ENCODE assay signal across 18 mouse cellular contexts in genomic region chr6:17409703-17410408, GRCm38 (mm10). TPM values are rescaled to one million over a fixed set of nuclear protein-coding genes. Genes with fewer than 3 reads are reported as not detected.
DNase-seq lines count a peak whose midpoint lies in the region; ATAC-seq and TF ChIP-seq lines count a peak whose summit lies in the region.
"Had no signal": no experiment of that assay in that cellular context is flagged by ENCODE, and none has a peak within 500 bp of the region (broad histone marks: within the 10 kb centered on the region; RNA-seq: fewer than 3 reads in every experiment).

No protein-coding gene starts in this region.

- no peak overlapping the region for H3K4me3 ChIP-seq in lung, postnatal 0 days (ENCODE audit: low read depth, low read length)
- no peak overlapping the region for H3K4me3 ChIP-seq in lung, adult 2 months (replicated peaks; ENCODE audit: extremely low read depth, low read depth, low read length)
- no peak overlapping the region for H3K4me3 ChIP-seq in liver, postnatal 0 days (ENCODE audit: low read depth, low read length)
- no peak overlapping the region for H3K4me3 ChIP-seq in gastrocnemius, adult 2 months
- H3K4me3 ChIP-seq: forebrain, embryonic 15.5 days; hindbrain, embryonic 15.5 days; limb, embryonic 15.5 days; midbrain, embryonic 10.5 days had no signal

- TF ChIP-seq EP300 in lung, postnatal 0 days (IDR thresholded peaks at IDR 0.05) = peak; percentile 59; the same call in 1 of the 2 replicates
- TF ChIP-seq EP300 in liver, postnatal 0 days (IDR thresholded peaks at IDR 0.05; ENCODE audit: low read depth) = no peak

- ATAC-seq in lung, postnatal 0 days = peak; percentile 89
- ATAC-seq in liver, postnatal 0 days = peak; percentile 80
- ATAC-seq: forebrain, embryonic 15.5 days had no signal

- no peaks in the 10 kb centered on the region for H3K4me1 ChIP-seq in lung, postnatal 0 days (ENCODE audit: insufficient read depth, low read depth, low read length)
- H3K4me1 ChIP-seq in lung, adult 2 months (ENCODE audit: control insufficient read depth, insufficient read depth, low read length) = no peaks in the 10 kb centered on the region
- 0 out of 2 replicates have a peak, but pooled peaks cover 8% of the 10 kb centered on the region for H3K4me1 ChIP-seq in liver, postnatal 0 days (ENCODE audit: insufficient read depth)
- H3K4me1 ChIP-seq: forebrain, embryonic 15.5 days; hindbrain, embryonic 15.5 days; limb, embryonic 15.5 days; midbrain, embryonic 10.5 days had no signal

- H3K36me3 ChIP-seq in lung, postnatal 0 days (ENCODE audit: insufficient read depth, low read length) = no peaks in the 10 kb centered on the region
- H3K36me3 ChIP-seq in liver, postnatal 0 days (replicated peaks; ENCODE audit: insufficient read depth, low read length) = no peaks in the 10 kb centered on the region
- H3K36me3 ChIP-seq: forebrain, embryonic 15.5 days; hindbrain, embryonic 15.5 days; limb, embryonic 15.5 days; midbrain, embryonic 10.5 days had no signal

- no peak overlapping the region for H3K27ac ChIP-seq in lung, postnatal 0 days (ENCODE audit: low read length)
- H3K27ac ChIP-seq in liver, postnatal 0 days (ENCODE audit: low read depth) = 0 out of 2 replicates have a peak overlapping the region, but pooled peaks have one; percentile 11
- H3K27ac ChIP-seq in gastrocnemius, adult 2 months = no peak overlapping the region
- H3K27ac ChIP-seq: forebrain, embryonic 15.5 days; hindbrain, embryonic 15.5 days; limb, embryonic 15.5 days; midbrain, embryonic 10.5 days had no signal

- 56% methylated on average over 9 of the region's 9 CpGs for WGBS in lung, postnatal 0 days
- WGBS in lung, adult 2 months = 44% methylated on average over 9 of the region's 9 CpGs
- 34% methylated on average over 9 of the region's 9 CpGs for WGBS in liver, postnatal 0 days (ENCODE audit: insufficient replicate concordance)

- H3K4me2 ChIP-seq in lung, postnatal 0 days (replicated peaks; ENCODE audit: low read depth, low read length) = no peak overlapping the region
- peak overlapping the region; percentile 48 for H3K4me2 ChIP-seq in liver, postnatal 0 days (ENCODE audit: low read depth, low read length)
- H3K4me2 ChIP-seq: forebrain, embryonic 15.5 days; hindbrain, embryonic 15.5 days; limb, embryonic 15.5 days had no signal

- H3K27me3 ChIP-seq in lung, postnatal 0 days (replicated peaks; ENCODE audit: insufficient read depth, low read length) = no peaks in the 10 kb centered on the region
- no peaks in the 10 kb centered on the region for H3K27me3 ChIP-seq in liver, postnatal 0 days (ENCODE audit: insufficient read depth, low read length)
- H3K27me3 ChIP-seq: forebrain, embryonic 15.5 days; hindbrain, embryonic 15.5 days; limb, embryonic 15.5 days had no signal

- DNase-seq in lung, postnatal 0 days (ENCODE audit: low spot score) = peak; percentile 85
- no peak for DNase-seq in lung, adult 2 months
- DNase-seq in c-Kit-positive CD71-negative TER-119-negative erythroid progenitor cells, embryonic 14.5 days (ENCODE audit: low read depth) = peak; percentile 35
- DNase-seq in liver, postnatal 0 days = no peak
- peak; percentile 7 for DNase-seq in skeletal muscle tissue, adult 2 months (ENCODE audit: low read depth, low spot score)
- no peak for DNase-seq in gastrocnemius, adult 2 months
- no peak for DNase-seq in c-Kit-positive CD71-positive TER-119-positive erythroid progenitor cells, embryonic 14.5 days (ENCODE audit: low spot score)
- no peak for DNase-seq in retina, embryonic 14.5 days (ENCODE audit: low spot score)
- DNase-seq: cerebellum, adult 9-10 months; gastrocnemius, postnatal 10 days; heart, postnatal 10 days; kidney, adult 11 months; kidney, postnatal 25 days; thymus, adult 2 months had no signal

- TF ChIP-seq CTCF in lung, postnatal 0 days (IDR thresholded peaks at IDR 0.05) = no peak
- no peak for TF ChIP-seq CTCF in lung, adult 2 months (IDR thresholded peaks at IDR 0.05; ENCODE audit: insufficient read depth, low read length)
- no peak for TF ChIP-seq CTCF in liver, postnatal 0 days (IDR thresholded peaks at IDR 0.05; ENCODE audit: low read depth)
- no peak for TF ChIP-seq CTCF in gastrocnemius, adult 2 months (IDR thresholded peaks at IDR 0.05)

- intact Hi-C loops in gastrocnemius, adult 2 months (cut with DNase I) = no loop called here

- H3K9ac ChIP-seq in lung, postnatal 0 days (replicated peaks; ENCODE audit: low read depth) = no peak overlapping the region
- no peak overlapping the region for H3K9ac ChIP-seq in liver, postnatal 0 days (replicated peaks)
- H3K9ac ChIP-seq: forebrain, embryonic 15.5 days; hindbrain, embryonic 15.5 days; limb, embryonic 15.5 days had no signal

- no peaks in the 10 kb centered on the region for H3K9me3 ChIP-seq in lung, postnatal 0 days (ENCODE audit: low read length)
- no peaks in the 10 kb centered on the region for H3K9me3 ChIP-seq in liver, postnatal 0 days (ENCODE audit: low read length)
- H3K9me3 ChIP-seq: forebrain, embryonic 15.5 days; hindbrain, embryonic 15.5 days; limb, embryonic 15.5 days; midbrain, embryonic 10.5 days had no signal

- TF ChIP-seq POLR2A in lung, adult 2 months (IDR thresholded peaks at IDR 0.05; ENCODE audit: borderline replicate concordance, extremely low read depth, low read depth, low read length) = no peak

RNA-seq across cellular contexts. Expression of gene Met, which starts 53.7 kb away (rescaled TPM):
- 9.3 and 9.5 TPM in 2 replicates for polyA plus RNA-seq in lung, postnatal 0 days (2015; fragmentation: Nextera tagmentation; extraction: Ambion mirVana)
- polyA plus RNA-seq in lung, adult 2 months (2012; rRNA removed) = 12.6 and 15.5 TPM in 2 replicates
- polyA plus RNA-seq in liver, postnatal 0 days (2015; fragmentation: Nextera tagmentation; extraction: Ambion mirVana) = 7.2 and 8.2 TPM in 2 replicates
- total RNA-seq in gastrocnemius, adult 2 months (2021) = 10 to 100 TPM in 1 of 2 experiments, 1 to 10 TPM in 1; 6.9 to 10.6 TPM

Comparison
In these comparisons a context has a peak if more than half of its experiments do, and no peak if none do; other contexts are left out.
1. DNase-seq: peak in lung, postnatal 0 days (single experiment), c-Kit-positive CD71-negative TER-119-negative erythroid progenitor cells, embryonic 14.5 days (single experiment) and skeletal muscle tissue, adult 2 months (single experiment); none in lung, adult 2 months (single experiment), liver, postnatal 0 days (single experiment), gastrocnemius, adult 2 months (single experiment), c-Kit-positive CD71-positive TER-119-positive erythroid progenitor cells, embryonic 14.5 days (single experiment) and retina, embryonic 14.5 days (single experiment).